Mouse (Mus musculus) left cerebral cortex, postnatal 14 days (tissue): ENCODE measurements around the gene Tgfbr2. TPM values are rescaled to one million over a fixed set of nuclear protein-coding genes. Genes with fewer than 3 reads are reported as not detected.
"Not testable (repeated sequence)": the region's sequence is repeated elsewhere in the genome, so short reads cannot be mapped to it uniquely, and the experiment has no call there.

ENCODE experiments used
- DNase-seq, 2 experiments: peaks; one replicate each; pipeline ENCODE4 v3.0.0; 2021 to 2022; ENCODE audit warnings: low spot score in 2 of 2, mixed read lengths in 1 of 2
- intact Hi-C: fragments of 180-260 bp; cut with DNase I; formaldehyde crosslinking; loops from one replicate; pipeline ENCODE4 v1.15.1; 2025
- total RNA-seq, 2 experiments: library from RNA; stranded (reverse); gene quantifications; 2 replicates each; pipeline ENCODE4 v1.2.3; 2021

Tgfbr2 gene
- total RNA-seq, 2 experiments from 2014 or later: 13.7 to 15.1 TPM

GRCm38 (mm10) chr9:116087880-116088279, 87.3 kb downstream of the Tgfbr2 start:
- intact Hi-C loops: loop anchor here (10.0 kb wide), 1 partner anchor 297 kb away; no protein-coding TSS in a partner anchor
- peak; percentile 77 to 79 for DNase-seq

- intact Hi-C loops: loop anchor here (10.0 kb wide), 1 partner anchor 298 kb away; no protein-coding TSS in a partner anchor
- DNase-seq: no peak
These were observed 87.9 kb downstream of the Tgfbr2 start for GRCm38 (mm10) chr9:116087263-116087662.

- intact Hi-C loops: loop anchor here (10.0 kb wide), 1 partner anchor 299 kb away; no protein-coding TSS in a partner anchor
- DNase-seq: peak in 1 of 2 experiments; percentile 46
These were observed 89.2 kb downstream of the Tgfbr2 start for GRCm38 (mm10) chr9:116085999-116086398.

GRCm38 (mm10) chr9:116084324-116084931, 90.7 kb downstream of the Tgfbr2 start:
- no peak for DNase-seq
- intact Hi-C loops: loop anchor here (10.0 kb wide), 1 partner anchor 300 kb away; no protein-coding TSS in a partner anchor

- no peak for DNase-seq
- intact Hi-C loops: loop anchor here (10.0 kb wide), 1 partner anchor 301 kb away; no protein-coding TSS in a partner anchor
These were observed 91.3 kb downstream of the Tgfbr2 start for GRCm38 (mm10) chr9:116083726-116084323.

GRCm38 (mm10) chr9:116083300-116083699, 91.9 kb downstream of the Tgfbr2 start:
- DNase-seq: no peak
- intact Hi-C loops: loop anchor here (10.0 kb wide), 1 partner anchor 302 kb away; no protein-coding TSS in a partner anchor

GRCm38 (mm10) chr9:116081781-116082180, 93.4 kb downstream of the Tgfbr2 start:
- DNase-seq: no peak
- intact Hi-C loops: loop anchor here (10.0 kb wide), 1 partner anchor 303 kb away; no protein-coding TSS in a partner anchor

- DNase-seq: no peak
- intact Hi-C loops: no loop called here
These were observed 97.7 kb downstream of the Tgfbr2 start for GRCm38 (mm10) chr9:116077419-116077818.

- DNase-seq: no peak
- intact Hi-C loops: no loop called here
These were observed 98.2 kb downstream of the Tgfbr2 start for GRCm38 (mm10) chr9:116076946-116077345.

- no peak for DNase-seq
- intact Hi-C loops: no loop called here
These were observed 99.0 kb downstream of the Tgfbr2 start for GRCm38 (mm10) chr9:116076163-116076562.

GRCm38 (mm10) chr9:116071561-116071960, 103.6 kb downstream of the Tgfbr2 start:
- intact Hi-C loops, DNase-seq: not testable (repeated sequence)

GRCm38 (mm10) chr9:116064774-116065173, 110.4 kb downstream of the Tgfbr2 start:
- no peak for DNase-seq
- intact Hi-C loops: loop anchor here (10.0 kb wide), 1 partner anchor 280 kb away; no protein-coding TSS in a partner anchor

- DNase-seq: peak; percentile 19 to 40
- intact Hi-C loops: loop anchor here (10.0 kb wide), 1 partner anchor 284 kb away; no protein-coding TSS in a partner anchor
These were observed 114.5 kb downstream of the Tgfbr2 start for GRCm38 (mm10) chr9:116060691-116061090.

- intact Hi-C loops: no loop called here
- DNase-seq: peak in 1 of 2 experiments; percentile 19
These were observed 116.0 kb downstream of the Tgfbr2 start for GRCm38 (mm10) chr9:116059156-116059555.

- no peak for DNase-seq
- intact Hi-C loops: no loop called here
These were observed 116.7 kb downstream of the Tgfbr2 start for GRCm38 (mm10) chr9:116058475-116058874.

GRCm38 (mm10) chr9:116053976-116054375, 121.2 kb downstream of the Tgfbr2 start:
- intact Hi-C loops: no loop called here

GRCm38 (mm10) chr9:116049985-116050384, 125.2 kb downstream of the Tgfbr2 start:
- no peak for DNase-seq
- intact Hi-C loops: no loop called here

More at GRCm38 (mm10) chr9:116053976-116054375, 121.2 kb downstream of the Tgfbr2 start:
- no peak for DNase-seq

GRCm38 (mm10) chr9:116041787-116042186, 133.4 kb downstream of the Tgfbr2 start:
- intact Hi-C loops: loop anchor here (2.0 kb wide), 1 partner anchor 331 kb away; no protein-coding TSS in a partner anchor
- DNase-seq: peak; percentile 91 to 96

- DNase-seq: no peak
- intact Hi-C loops: loop anchor here (2.0 kb wide), 1 partner anchor 331 kb away; no protein-coding TSS in a partner anchor
These were observed 133.8 kb downstream of the Tgfbr2 start for GRCm38 (mm10) chr9:116041369-116041768.

GRCm38 (mm10) chr9:116040852-116041251, 134.3 kb downstream of the Tgfbr2 start:
- not testable (repeated sequence) for DNase-seq
- intact Hi-C loops: loop anchor here (2.0 kb wide), 1 partner anchor 330 kb away; no protein-coding TSS in a partner anchor
